Mouse (Mus musculus): ENCODE results near the gene Ednrb.
"Not testable (repeated sequence)": the region's sequence is repeated elsewhere in the genome, so short reads cannot be mapped to it uniquely, and the experiment has no call there.

Gene Ednrb

GRCm38 (mm10) chr14:103816637-103817308, 27.4 kb downstream of the Ednrb start:
- peak; percentile 33 for DNase-seq

GRCm38 (mm10) chr14:103815542-103815941, 28.7 kb downstream of the Ednrb start:
- peak; percentile 66 for DNase-seq

DNA sequence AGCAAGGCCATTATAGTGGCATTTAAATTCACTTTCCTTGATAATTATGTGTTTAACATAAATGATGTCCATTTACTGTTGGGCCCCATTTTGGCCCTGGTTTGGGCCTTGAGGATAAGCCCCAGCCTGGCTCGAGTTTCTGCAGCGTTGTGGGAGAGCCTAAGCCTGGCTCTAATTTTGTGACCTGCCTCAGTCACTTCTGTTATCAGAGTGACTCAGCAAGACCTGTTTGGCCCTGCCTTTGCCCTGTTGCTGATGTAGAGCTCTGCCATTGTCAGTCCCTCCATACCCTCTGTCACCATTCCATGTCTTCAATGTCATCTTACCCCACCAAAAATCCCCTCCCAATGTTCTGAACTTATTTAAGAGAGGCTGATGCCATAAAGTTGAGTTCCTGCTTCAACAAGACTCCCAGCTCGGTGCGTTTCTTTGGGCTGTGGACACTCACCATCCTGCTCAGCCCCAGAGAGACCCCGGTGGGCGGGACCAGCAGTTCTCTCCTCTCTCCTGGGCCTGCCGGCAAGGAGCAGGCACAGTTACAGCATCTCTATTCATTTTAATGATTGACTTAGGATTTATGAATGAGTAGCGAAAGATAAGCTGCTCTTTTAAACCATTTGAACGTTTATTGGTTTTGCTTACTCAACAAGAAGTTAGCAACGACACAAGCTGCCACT, 30.0 kb downstream of the Ednrb start:
- DNase-seq = no peak

DNA sequence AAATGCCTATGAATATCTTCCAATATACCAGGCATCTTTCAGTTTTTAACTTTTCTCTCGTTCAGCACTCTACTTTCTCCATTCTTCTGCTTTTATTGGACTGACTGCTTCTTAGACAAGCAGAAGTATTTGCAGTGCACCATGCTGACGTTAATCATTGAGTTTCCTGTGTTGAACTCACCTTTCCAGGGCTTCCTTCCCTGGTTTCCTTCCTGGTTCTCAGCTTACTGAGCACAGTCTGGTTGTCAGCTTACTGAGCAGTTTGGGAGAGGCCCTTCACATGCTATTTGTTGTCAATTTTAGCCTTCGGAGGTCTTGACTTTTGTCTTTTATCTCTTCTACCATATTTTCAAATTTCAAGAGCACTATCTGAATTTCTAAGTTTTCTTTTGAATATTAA, 31.0 kb downstream of the Ednrb start:
- no peak for DNase-seq

DNA sequence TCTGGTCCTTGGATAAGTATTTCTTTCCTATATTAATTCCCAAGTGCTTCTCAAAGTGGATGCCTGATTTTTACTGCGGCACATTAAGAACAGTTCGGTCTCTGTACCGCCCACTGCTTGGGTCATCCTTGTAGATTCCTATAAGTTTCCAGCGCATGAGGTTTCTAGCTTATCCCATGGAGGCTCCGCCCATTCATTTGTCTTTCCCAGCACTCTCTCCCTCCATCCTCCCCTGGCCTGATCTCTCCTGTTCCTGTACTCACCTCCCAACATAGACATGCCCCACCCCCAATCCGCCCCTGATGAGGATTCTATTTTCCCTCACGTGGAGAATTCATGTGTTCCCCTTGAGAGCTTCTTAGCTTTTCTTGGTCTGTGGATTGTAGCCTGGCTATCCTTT, 32.9 kb downstream of the Ednrb start:
- DNase-seq = no peak

DNA sequence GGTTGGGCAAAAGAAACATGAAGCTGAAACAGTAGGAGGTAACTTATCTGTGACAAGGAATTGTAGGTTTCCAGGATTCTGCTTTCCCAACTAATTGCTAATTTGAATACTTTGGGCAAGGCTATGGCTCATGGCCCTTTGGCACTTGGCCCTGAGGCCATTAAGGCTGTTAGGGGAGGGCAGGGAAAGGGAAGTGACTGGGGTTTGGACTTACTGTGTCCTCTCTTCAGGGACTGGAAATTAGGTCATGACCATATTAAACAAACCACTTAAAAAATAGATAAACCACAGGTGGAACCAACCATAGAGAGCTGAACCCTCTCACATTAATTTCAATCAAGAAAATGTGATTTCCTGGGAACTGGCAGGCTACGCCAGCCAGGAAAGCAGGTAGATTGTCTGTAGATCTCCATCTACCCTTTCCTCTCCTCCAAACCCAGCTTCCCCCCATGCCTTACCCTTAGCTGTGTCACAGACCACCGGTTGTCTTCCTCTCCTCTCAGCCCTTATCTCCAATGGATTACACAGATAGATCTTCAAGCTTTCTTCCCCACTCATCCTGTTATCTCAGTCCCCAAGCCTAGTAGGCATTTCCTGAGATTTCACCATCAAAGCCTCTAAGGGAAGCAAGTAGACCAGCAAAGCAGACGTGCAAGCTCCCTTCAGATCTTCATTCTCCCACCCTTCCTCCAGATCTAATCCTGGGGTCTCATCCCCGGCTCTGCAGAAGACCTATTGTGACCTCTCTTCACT, 40.1 kb downstream of the Ednrb start:
- no peak for DNase-seq

GRCm38 (mm10) chr14:103797123-103797522, 47.1 kb downstream of the Ednrb start:
- DNase-seq = no peak

DNA sequence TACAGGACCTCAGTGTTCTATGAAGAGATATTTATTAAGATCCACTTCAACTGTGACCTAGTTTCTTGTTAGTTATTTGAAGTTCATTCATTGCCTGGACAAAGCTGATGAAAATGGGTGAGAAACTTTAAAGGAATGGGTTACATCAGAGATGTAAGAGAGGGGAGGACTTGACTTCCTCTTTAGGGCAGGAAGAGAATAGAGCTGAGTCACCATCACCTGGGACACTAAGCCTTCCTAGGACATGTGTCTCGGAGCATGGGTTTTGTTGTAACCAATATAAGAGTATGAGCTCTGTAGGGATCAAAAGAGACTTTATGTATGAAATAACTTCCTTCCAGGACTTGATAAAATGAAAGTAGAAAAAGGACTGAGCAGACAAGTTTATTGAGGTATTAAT, 48.6 kb downstream of the Ednrb start:
- DNase-seq = no peak

DNA sequence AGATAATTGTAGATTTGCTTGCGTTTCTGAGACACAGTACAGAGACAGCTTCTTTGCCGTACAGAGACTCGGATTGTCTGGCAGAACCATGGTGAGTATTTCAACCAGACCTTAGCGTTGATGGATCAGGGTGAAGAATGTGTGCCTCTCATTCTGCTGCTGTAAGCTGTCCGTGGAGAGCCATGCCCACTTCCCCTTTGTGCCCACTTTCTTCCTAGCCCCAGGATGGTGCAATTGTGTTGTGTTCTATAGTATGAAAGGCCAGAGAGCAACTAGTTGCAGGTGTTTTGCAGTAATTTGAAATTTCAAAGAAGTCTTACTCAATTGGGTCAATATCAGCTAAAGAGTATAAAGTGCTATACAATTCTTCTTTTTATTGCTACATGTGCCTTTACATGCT, 50.8 kb downstream of the Ednrb start:
- no peak for DNase-seq

DNA sequence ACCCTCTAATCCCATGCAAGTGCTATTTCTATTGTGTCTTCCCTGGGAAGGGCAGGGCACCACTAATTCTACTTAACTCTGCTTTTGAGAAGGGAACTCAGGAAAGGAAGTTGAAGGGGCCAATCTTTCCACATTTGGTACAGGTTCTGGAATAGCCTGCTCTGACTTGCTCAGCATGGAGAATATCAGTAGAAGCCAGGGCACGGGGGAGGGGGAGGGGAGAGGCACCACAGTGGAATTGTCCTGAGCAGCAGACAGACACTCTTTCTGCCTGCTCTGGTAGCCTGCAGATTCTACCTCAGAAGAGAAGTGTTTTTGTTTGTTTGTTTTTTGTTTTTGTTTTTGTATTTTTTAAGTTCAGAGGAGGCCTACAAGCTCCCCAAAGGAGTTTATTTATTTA, 51.5 kb downstream of the Ednrb start:
- DNase-seq = no peak

- no peak for DNase-seq
Measured at GRCm38 (mm10) chr14:103787547-103787946, 56.7 kb downstream of the Ednrb start.

- no peak for DNase-seq
Measured at GRCm38 (mm10) chr14:103785096-103785965, 58.9 kb downstream of the Ednrb start.

DNA sequence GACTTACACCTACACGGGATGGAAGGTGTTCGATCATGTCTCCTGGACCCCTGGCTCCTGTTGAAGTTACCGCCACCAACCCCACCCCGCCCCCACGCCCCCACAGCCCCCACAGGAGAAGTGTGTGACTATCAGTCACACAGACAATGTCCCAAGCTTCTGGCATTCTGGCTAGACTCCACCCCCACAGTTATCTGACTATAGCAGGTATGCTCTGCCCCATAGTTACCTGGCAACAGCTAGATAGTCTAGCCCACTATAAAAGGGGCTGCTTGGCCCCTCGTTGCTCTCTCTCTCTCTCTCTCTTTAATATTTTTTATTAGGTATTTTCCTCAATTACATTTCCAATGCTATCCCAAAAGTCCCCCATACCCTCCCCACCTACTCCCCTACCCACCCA, 63.9 kb downstream of the Ednrb start:
- DNase-seq = not testable (repeated sequence)

DNA sequence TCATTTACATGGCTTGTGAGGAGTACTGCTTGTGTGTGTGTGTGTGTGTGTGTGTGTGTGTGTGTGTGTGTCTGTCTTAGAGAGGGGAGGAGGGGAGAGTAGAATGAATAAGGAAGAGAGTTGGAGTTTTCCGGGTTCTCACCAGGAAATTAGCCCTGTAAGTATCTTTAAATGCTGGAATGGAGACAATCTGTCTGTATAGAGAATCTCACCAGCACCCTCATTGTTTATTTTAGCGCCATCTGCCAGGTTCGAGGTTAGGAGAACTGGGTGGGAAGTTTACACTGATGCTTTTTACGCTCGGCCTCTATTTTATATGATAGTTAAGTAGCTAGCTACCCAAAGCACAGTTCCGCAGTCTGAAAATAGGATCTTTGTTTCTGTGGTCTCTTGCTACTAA, 64.9 kb downstream of the Ednrb start:
- DNase-seq = no peak

DNA sequence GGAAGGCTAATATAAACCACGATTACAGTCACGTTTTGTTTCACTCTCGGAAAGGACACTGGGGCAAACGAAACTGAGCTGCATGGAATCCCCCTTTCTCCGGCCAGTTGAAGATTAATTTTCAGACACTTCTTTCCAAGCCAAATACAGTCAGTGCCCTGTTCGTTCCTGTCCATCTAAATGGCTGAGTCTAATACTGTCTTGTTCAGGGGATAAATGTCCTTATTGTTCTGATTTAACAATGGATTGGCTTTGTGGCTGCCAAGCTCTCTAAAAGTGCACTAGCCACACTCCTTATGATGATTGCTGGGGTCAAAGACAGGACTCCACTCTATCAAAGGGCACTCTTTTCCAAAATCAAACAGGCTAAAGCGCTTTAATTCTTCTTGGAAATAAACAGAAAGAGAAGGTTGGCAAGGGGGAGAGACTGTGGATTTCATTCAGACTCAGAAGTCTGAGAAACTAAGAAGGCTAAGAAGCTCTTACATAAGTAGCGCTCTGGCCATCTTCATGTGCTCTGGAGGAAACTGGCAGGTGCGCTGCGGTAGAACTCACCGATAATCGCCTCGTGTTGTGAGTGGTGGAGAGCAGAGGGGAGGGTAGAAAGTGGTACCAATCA, 65.6 kb downstream of the Ednrb start:
- peak; percentile 13 for DNase-seq

GRCm38 (mm10) chr14:103778009-103778431, 66.2 kb downstream of the Ednrb start:
- DNase-seq = peak; percentile 29

- DNase-seq = no peak
Measured at GRCm38 (mm10) chr14:103777386-103777785, 66.8 kb downstream of the Ednrb start.

DNA sequence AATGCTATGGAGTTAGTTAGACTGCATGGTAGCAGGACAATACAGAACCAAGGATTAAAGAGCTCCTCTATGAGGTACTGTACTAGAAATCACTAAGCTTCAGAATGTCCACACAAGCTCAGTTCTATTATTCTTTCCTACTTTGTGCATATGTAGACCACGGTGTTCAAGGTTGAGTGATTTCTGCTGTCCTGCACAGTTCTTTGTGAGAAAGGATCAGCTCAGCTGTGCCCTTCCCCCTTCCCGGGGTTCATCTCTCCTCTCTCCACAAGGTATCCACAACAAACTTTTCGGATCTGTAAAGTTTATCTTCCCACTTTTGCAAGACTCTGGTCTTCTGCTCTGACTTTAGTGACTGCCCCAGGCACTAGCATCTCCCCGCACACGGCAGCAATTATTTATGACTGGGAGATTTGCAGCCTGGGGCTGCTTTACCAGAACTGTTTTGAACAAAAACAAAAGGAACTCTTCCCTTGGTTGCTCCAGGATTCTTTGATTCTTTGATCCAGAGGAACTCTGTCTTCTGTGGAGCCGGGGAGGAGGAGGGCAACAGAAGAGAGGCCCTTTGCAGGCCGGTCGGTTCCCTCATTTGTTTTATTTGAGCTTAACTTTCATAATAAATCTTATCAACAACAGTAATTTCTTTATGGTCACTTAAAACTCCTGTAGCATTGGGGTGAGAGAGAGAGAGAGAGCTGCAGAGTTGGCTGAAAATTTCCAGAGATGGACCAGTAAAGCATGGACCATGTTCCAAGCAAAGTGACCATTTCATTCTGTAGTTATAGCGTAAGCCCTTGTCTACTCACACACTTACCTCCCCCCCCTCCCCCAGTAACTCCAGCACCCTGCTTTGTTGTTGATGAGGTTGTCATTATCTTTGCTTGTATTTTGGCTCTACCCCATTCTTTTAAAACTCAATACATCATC, 74.6 kb downstream of the Ednrb start:
- DNase-seq = no peak

DNA sequence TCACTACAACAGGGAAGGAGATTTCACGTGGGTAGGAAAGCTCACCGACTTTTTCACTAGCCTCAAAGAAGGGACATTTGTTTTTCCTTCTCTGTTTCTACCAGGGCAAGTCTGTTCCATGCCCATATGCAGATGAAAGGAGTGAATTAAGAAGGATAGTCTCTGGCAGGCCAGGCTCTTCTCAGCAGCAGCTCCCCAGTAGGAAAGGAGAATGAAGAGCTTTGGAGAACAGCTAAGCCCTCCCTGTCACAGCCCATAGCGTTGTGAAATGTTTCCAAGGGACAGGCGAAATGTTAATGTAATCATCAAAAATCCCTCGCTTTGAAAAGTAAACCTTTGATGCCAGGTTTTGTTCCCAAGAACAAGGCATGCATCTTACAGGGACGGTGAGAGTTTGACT, 76.7 kb downstream of the Ednrb start:
- DNase-seq = no peak
